Mouse (Mus musculus) limb, embryonic 11.5 days (tissue): ENCODE data around the gene G6pc2. TPM values are rescaled to one million over a fixed set of nuclear protein-coding genes. Genes with fewer than 3 reads are reported as not detected.

Experiments used
- ATAC-seq: fragments of 200-750 bp; cut with Nextera tagmentation; 2 replicates; pipeline ENCODE4 v1.8.0; 2017; ENCODE audit warnings: low read depth; ENCODE audit not compliant: insufficient number of reproducible peaks, low FRiP score, low TSS enrichment
- DNase-seq: peaks from one replicate; pipeline ENCODE4 v3.0.0-alpha.2; 2015; ENCODE audit warnings: low spot score
- H3K27ac ChIP-seq: fragments of 300-500 bp; sonication (generic); replicated peaks from 2 replicates; pipeline ENCODE4 v1.5.1; 2014; ENCODE audit warnings: low read depth, mild to moderate bottlenecking, low read length
- H3K27me3 ChIP-seq: fragments of 300-500 bp; sonication (generic); 2 replicates; pipeline ENCODE4 v1.6.1; 2014; ENCODE audit warnings: mild to moderate bottlenecking, low read length, mixed read lengths; ENCODE audit not compliant: control insufficient read depth, insufficient read depth
- H3K36me3 ChIP-seq: fragments of 300-500 bp; sonication (generic); 2 replicates; pipeline ENCODE4 v1.6.1; 2014; ENCODE audit warnings: mild to moderate bottlenecking, low read length, moderate library complexity, mixed read lengths; ENCODE audit not compliant: control insufficient read depth, insufficient read depth
- H3K4me1 ChIP-seq: fragments of 300-500 bp; sonication (generic); 2 replicates; pipeline ENCODE4 v1.6.1; 2014; ENCODE audit warnings: low read length, mixed read lengths; ENCODE audit not compliant: control insufficient read depth, insufficient read depth
- H3K4me2 ChIP-seq: fragments of 300-500 bp; sonication (generic); 2 replicates; pipeline ENCODE4 v1.6.1; 2014; ENCODE audit warnings: low read depth, mild to moderate bottlenecking, moderate library complexity; ENCODE audit not compliant: severe bottlenecking
- H3K4me3 ChIP-seq: fragments of 300-500 bp; sonication (generic); 2 replicates; pipeline ENCODE4 v1.5.1; 2014; ENCODE audit warnings: low read depth, low read length
- H3K9ac ChIP-seq: fragments of 300-500 bp; sonication (generic); 2 replicates; pipeline ENCODE4 v1.6.1; 2014; ENCODE audit warnings: mild to moderate bottlenecking, low read length
- H3K9me3 ChIP-seq: fragments of 300-500 bp; sonication (generic); 2 replicates; pipeline ENCODE4 v1.6.1; 2016; ENCODE audit warnings: low read length; ENCODE audit not compliant: control insufficient read depth
- WGBS: fragments of 180-500 bp; shearing (Covaris S2); extraction: QIAGEN DNeasy Blood & Tissue Kit; methylation state at CpG from one replicate; pipeline ENCODE4 v1.1.7; 2014; 5-methylcytosine and 5-hydroxymethylcytosine counted together
- polyA plus RNA-seq: library from polyadenylated mRNA; unstranded; fragments of >200 nt; fragmentation: Nextera tagmentation; extraction: Ambion mirVana; gene quantifications from 2 replicates; pipeline ENCODE4 v1.2.1, GENCODE M21; 2014

The G6pc2 gene
- polyA plus RNA-seq = 0.51 TPM in 1 of 2 replicates, not detected in the other

GRCm38 (mm10) chr2:69210773-69211172 is at the start of gene G6pc2:
Gene G6pc2 (plus strand): TSS chr2:69211073.
- H3K4me3 ChIP-seq = no peak within 1 kb of the TSS
- no peak within 1 kb of the TSS for H3K27ac ChIP-seq
- no peak within 1 kb of the TSS for H3K9ac ChIP-seq
- H3K27me3 ChIP-seq = no peaks in the 10 kb centered on the region
- WGBS = 79% methylated on average over 7 of the region's 7 CpGs
- H3K36me3 ChIP-seq = no peaks in the 10 kb centered on the region
- ATAC-seq (no peak), DNase-seq (no peak)
- no peaks in the 10 kb centered on the region for H3K9me3 ChIP-seq
- no peaks in the 10 kb centered on the region for H3K4me1 ChIP-seq
- H3K4me2 ChIP-seq = no peak within 1 kb of the TSS

- no peak overlapping the region for H3K27ac ChIP-seq
- H3K9ac ChIP-seq = no peak overlapping the region
- no peaks in the 10 kb centered on the region for H3K36me3 ChIP-seq
- H3K9me3 ChIP-seq = no peaks in the 10 kb centered on the region
- no peak overlapping the region for H3K4me3 ChIP-seq
- DNase-seq (no peak), ATAC-seq (no peak)
- H3K4me2 ChIP-seq = no peak overlapping the region
- H3K4me1 ChIP-seq = no peaks in the 10 kb centered on the region
- WGBS = 59% methylated on average over 9 of the region's 9 CpGs
- H3K27me3 ChIP-seq = no peaks in the 10 kb centered on the region
Measured at GRCm38 (mm10) chr2:69170395-69171077, 40.3 kb upstream of the G6pc2 start.

GRCm38 (mm10) chr2:69175296-69175695 is 35.6 kb upstream of the G6pc2 start:
- Histone ChIP-seq H3K27me3 (no peaks in the 10 kb centered on the region), H3K4me3 (no peak overlapping the region), H3K4me2 (no peak overlapping the region), H3K4me1 (no peaks in the 10 kb centered on the region), H3K9me3 (no peaks in the 10 kb centered on the region), H3K27ac (no peak overlapping the region), H3K36me3 (no peaks in the 10 kb centered on the region), H3K9ac (no peak overlapping the region)
- ATAC-seq = no peak
- DNase-seq = no peak
- 87% methylated on average over 5 of the region's 5 CpGs for WGBS

GRCm38 (mm10) chr2:69179721-69180120 is 31.2 kb upstream of the G6pc2 start:
- Histone ChIP-seq H3K9ac (no peak overlapping the region), H3K4me3 (no peak overlapping the region), H3K27me3 (no peaks in the 10 kb centered on the region), H3K9me3 (no peaks in the 10 kb centered on the region), H3K4me1 (no peaks in the 10 kb centered on the region), H3K4me2 (no peak overlapping the region), H3K36me3 (no peaks in the 10 kb centered on the region), H3K27ac (no peak overlapping the region)
- 89% methylated on average over 4 of the region's 4 CpGs for WGBS
- no peak for ATAC-seq
- DNase-seq = no peak

- Histone ChIP-seq H3K27me3 (no peaks in the 10 kb centered on the region), H3K9me3 (no peaks in the 10 kb centered on the region), H3K9ac (no peak overlapping the region), H3K4me3 (no peak overlapping the region), H3K36me3 (no peaks in the 10 kb centered on the region; the same call in 1 of the 2 replicates), H3K4me1 (no peaks in the 10 kb centered on the region), H3K27ac (no peak overlapping the region), H3K4me2 (no peak overlapping the region)
- ATAC-seq (no peak), DNase-seq (no peak)
- WGBS = 91% methylated on average over 2 of the region's 2 CpGs
Measured at GRCm38 (mm10) chr2:69187990-69188389, 22.9 kb upstream of the G6pc2 start.

GRCm38 (mm10) chr2:69188732-69189131 is 22.1 kb upstream of the G6pc2 start:
- DNase-seq (no peak), ATAC-seq (no peak)
- no peaks in the 10 kb centered on the region for H3K9me3 ChIP-seq
- no peak overlapping the region for H3K27ac ChIP-seq
- H3K27me3 ChIP-seq = no peaks in the 10 kb centered on the region
- H3K36me3 ChIP-seq = peaks cover 4% of the 10 kb centered on the region; the same call in 1 of the 2 replicates
- H3K4me1 ChIP-seq = no peaks in the 10 kb centered on the region
- no peak overlapping the region for H3K4me2 ChIP-seq
- 88% methylated on average over 6 of the region's 6 CpGs for WGBS
- no peak overlapping the region for H3K9ac ChIP-seq
- H3K4me3 ChIP-seq = no peak overlapping the region

GRCm38 (mm10) chr2:69189222-69189621 is 21.7 kb upstream of the G6pc2 start:
- no peaks in the 10 kb centered on the region for H3K9me3 ChIP-seq
- peaks cover 9% of the 10 kb centered on the region; the same call in 1 of the 2 replicates for H3K36me3 ChIP-seq
- no peaks in the 10 kb centered on the region for H3K27me3 ChIP-seq
- DNase-seq = no peak
- H3K9ac ChIP-seq = no peak overlapping the region
- no peak overlapping the region for H3K4me2 ChIP-seq
- no peaks in the 10 kb centered on the region for H3K4me1 ChIP-seq
- ATAC-seq = no peak
- no peak overlapping the region for H3K4me3 ChIP-seq
- WGBS = 79% methylated on average over 4 of the region's 4 CpGs
- H3K27ac ChIP-seq = no peak overlapping the region

- no peaks in the 10 kb centered on the region for H3K4me1 ChIP-seq
- H3K27ac ChIP-seq = no peak overlapping the region
- ATAC-seq = no peak
- 88% methylated on average over 5 of the region's 5 CpGs for WGBS
- H3K27me3 ChIP-seq = no peaks in the 10 kb centered on the region
- DNase-seq = no peak
- no peak overlapping the region for H3K9ac ChIP-seq
- no peak overlapping the region for H3K4me3 ChIP-seq
- peaks cover 11% of the 10 kb centered on the region; the same call in 1 of the 2 replicates for H3K36me3 ChIP-seq
- no peaks in the 10 kb centered on the region for H3K9me3 ChIP-seq
- H3K4me2 ChIP-seq = no peak overlapping the region
Measured at GRCm38 (mm10) chr2:69191059-69191458, 19.8 kb upstream of the G6pc2 start.

GRCm38 (mm10) chr2:69193555-69193954 is 17.3 kb upstream of the G6pc2 start:
- DNase-seq = no peak
- Histone ChIP-seq H3K9ac (no peak overlapping the region), H3K27ac (no peak overlapping the region), H3K4me3 (no peak overlapping the region), H3K9me3 (no peaks in the 10 kb centered on the region), H3K27me3 (no peaks in the 10 kb centered on the region), H3K4me1 (no peaks in the 10 kb centered on the region), H3K36me3 (peaks cover 14% of the 10 kb centered on the region; the same call in 1 of the 2 replicates), H3K4me2 (no peak overlapping the region)
- ATAC-seq = no peak
- WGBS = 82% methylated on average over 5 of the region's 5 CpGs
